Mouse (Mus musculus) limb, embryonic 14.5 days (tissue): ENCODE results near the gene Klf16. TPM values are rescaled to one million over a fixed set of nuclear protein-coding genes. Genes with fewer than 3 reads are reported as not detected.
"Not testable (repeated sequence)": the region's sequence is repeated elsewhere in the genome, so short reads cannot be mapped to it uniquely, and the experiment has no call there.

ENCODE experiments used
- ATAC-seq: fragments of 200-750 bp; cut with Nextera tagmentation; 2 replicates; pipeline ENCODE4 v1.8.0; 2017; ENCODE audit warnings: low read depth, moderate number of reproducible peaks, moderate TSS enrichment; ENCODE audit not compliant: low FRiP score
- DNase-seq: peaks from one replicate; pipeline ENCODE4 v3.0.0-alpha.2; 2015; ENCODE audit warnings: low spot score
- H3K27ac ChIP-seq: fragments of 300-500 bp; sonication (generic); replicated peaks from 2 replicates; pipeline ENCODE4 v1.5.1; 2014; ENCODE audit warnings: low read depth, mild to moderate bottlenecking, low read length, moderate library complexity, mixed read lengths
- H3K27me3 ChIP-seq: fragments of 300-500 bp; sonication (generic); 2 replicates; pipeline ENCODE4 v1.6.1; 2014; ENCODE audit warnings: low read length, mixed read lengths; ENCODE audit not compliant: control insufficient read depth, insufficient read depth
- H3K36me3 ChIP-seq: fragments of 300-500 bp; sonication (generic); 2 replicates; pipeline ENCODE4 v1.6.1; 2014; ENCODE audit warnings: mild to moderate bottlenecking, low read length, moderate library complexity, mixed read lengths; ENCODE audit not compliant: control insufficient read depth, insufficient read depth
- H3K4me1 ChIP-seq: fragments of 300-500 bp; sonication (generic); 2 replicates; pipeline ENCODE4 v1.6.1; 2014; ENCODE audit warnings: antibody characterized with exemption, low read length, mixed read lengths; ENCODE audit not compliant: control insufficient read depth, insufficient read depth
- H3K4me2 ChIP-seq: fragments of 300-500 bp; sonication (generic); replicated peaks from 2 replicates; pipeline ENCODE4 v1.6.1; 2014; ENCODE audit warnings: low read depth, mild to moderate bottlenecking, low read length, moderate library complexity; ENCODE audit not compliant: severe bottlenecking
- H3K4me3 ChIP-seq: fragments of 300-500 bp; sonication (generic); replicated peaks from 2 replicates; pipeline ENCODE4 v1.5.1; 2014; ENCODE audit warnings: low read length
- H3K9ac ChIP-seq: fragments of 300-500 bp; sonication (generic); 2 replicates; pipeline ENCODE4 v1.6.1; 2014; ENCODE audit warnings: mild to moderate bottlenecking, low read depth, low read length, moderate library complexity; ENCODE audit not compliant: severe bottlenecking
- H3K9me3 ChIP-seq: fragments of 300-500 bp; sonication (generic); 2 replicates; pipeline ENCODE4 v1.6.1; 2016; ENCODE audit warnings: low read length; ENCODE audit not compliant: control insufficient read depth
- POLR2A ChIP-seq: fragments of 200-500 bp; IDR thresholded peaks from 2 replicates; pipeline ENCODE4 v1.8.0; 2012; ENCODE audit warnings: inconsistent platforms, mild to moderate bottlenecking, moderate library complexity, borderline replicate concordance; ENCODE audit not compliant: insufficient read depth, insufficient read length; ENCODE audit errors: extremely low read depth
- WGBS: fragments of 180-500 bp; shearing (Covaris S2); extraction: QIAGEN DNeasy Blood & Tissue Kit; methylation state at CpG from one replicate; pipeline ENCODE4 v1.1.7; 2014; 5-methylcytosine and 5-hydroxymethylcytosine counted together
- polyA plus RNA-seq, 2 experiments: library from polyadenylated mRNA; depleted of rRNA in 1 of 2; stranded (reverse) in 1 of 2; unstranded in 1 of 2; fragments of >200 nt; fragmentation: Nextera tagmentation in 1 of 2; extraction: Ambion mirVana in 1 of 2; gene quantifications; 2 replicates each; pipeline versions ENCODE4 v1.2.1 to v1.2.3; 2012 to 2014

Gene Klf16
- polyA plus RNA-seq, 2 experiments, result 11.0 to 18.9 TPM

DNA sequence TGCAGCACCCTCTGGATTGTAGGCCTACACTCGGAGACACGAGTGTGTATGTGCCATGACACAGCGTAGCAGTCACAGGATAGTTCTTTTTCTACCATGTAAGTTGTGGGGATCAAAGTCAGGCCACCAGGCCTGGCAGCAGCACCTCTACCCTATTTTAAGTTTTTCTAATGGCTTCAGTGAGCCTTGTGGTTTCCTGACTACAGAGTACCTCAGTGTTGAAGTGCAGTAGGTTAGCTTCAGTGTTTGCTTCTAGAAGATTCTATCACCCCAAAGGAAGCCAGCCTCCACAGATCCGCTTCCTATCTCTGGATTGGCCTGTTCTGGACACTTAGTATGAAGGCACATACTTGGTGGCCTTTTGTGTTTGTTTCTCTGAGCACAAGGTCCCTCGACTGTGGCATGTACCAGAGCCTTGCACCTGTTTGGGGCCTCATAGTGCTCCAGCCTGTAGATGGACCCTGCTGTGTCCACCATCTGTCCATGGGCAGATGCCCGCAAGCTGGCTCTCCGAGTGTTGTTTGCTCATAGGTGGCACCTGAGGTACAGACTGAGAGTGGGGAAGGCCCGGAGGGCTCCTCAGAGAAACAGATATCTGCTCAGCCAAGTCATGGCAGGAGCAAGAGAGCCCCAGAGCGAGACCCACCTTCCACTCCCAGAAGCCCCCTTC, 33.1 kb upstream of the Klf16 start:
- H3K27me3 ChIP-seq, result no peaks in the 10 kb centered on the region
- H3K4me3 ChIP-seq, result no peak overlapping the region
- no peak for TF ChIP-seq POLR2A
- no peak overlapping the region for H3K4me2 ChIP-seq
- DNase-seq (no peak), ATAC-seq (no peak)
- no peaks in the 10 kb centered on the region for H3K4me1 ChIP-seq
- H3K9me3 ChIP-seq, result no peaks in the 10 kb centered on the region
- peaks cover 87% of the 10 kb centered on the region for H3K36me3 ChIP-seq
- 93% methylated on average over 9 of the region's 9 CpGs for WGBS
- no peak overlapping the region for H3K9ac ChIP-seq
- no peak overlapping the region for H3K27ac ChIP-seq

- no peak overlapping the region for H3K27ac ChIP-seq
- H3K4me2 ChIP-seq, result no peak overlapping the region
- no peaks in the 10 kb centered on the region for H3K27me3 ChIP-seq
- no peak overlapping the region for H3K4me3 ChIP-seq
- ATAC-seq (no peak), DNase-seq (no peak)
- WGBS, result 92% methylated on average over 10 of the region's 10 CpGs
- no peak for TF ChIP-seq POLR2A
- no peaks in the 10 kb centered on the region for H3K4me1 ChIP-seq
- no peak overlapping the region for H3K9ac ChIP-seq
- no peaks in the 10 kb centered on the region for H3K9me3 ChIP-seq
- peaks cover 78% of the 10 kb centered on the region for H3K36me3 ChIP-seq
These were observed 32.3 kb upstream of the Klf16 start for GRCm38 (mm10) chr10:80609269-80609924.

GRCm38 (mm10) chr10:80608435-80608834, 31.3 kb upstream of the Klf16 start:
- H3K9ac ChIP-seq, result no peak overlapping the region
- DNase-seq, result no peak
- WGBS, result 79% methylated on average over 3 of the region's 3 CpGs
- no peak for ATAC-seq
- no peak overlapping the region for H3K4me2 ChIP-seq
- H3K27me3 ChIP-seq, result no peaks in the 10 kb centered on the region
- no peak overlapping the region for H3K4me3 ChIP-seq
- peaks cover 70% of the 10 kb centered on the region for H3K36me3 ChIP-seq
- TF ChIP-seq POLR2A, result no peak
- peaks cover 7% of the 10 kb centered on the region for H3K4me1 ChIP-seq
- H3K9me3 ChIP-seq, result no peaks in the 10 kb centered on the region
- no peak overlapping the region for H3K27ac ChIP-seq

DNA sequence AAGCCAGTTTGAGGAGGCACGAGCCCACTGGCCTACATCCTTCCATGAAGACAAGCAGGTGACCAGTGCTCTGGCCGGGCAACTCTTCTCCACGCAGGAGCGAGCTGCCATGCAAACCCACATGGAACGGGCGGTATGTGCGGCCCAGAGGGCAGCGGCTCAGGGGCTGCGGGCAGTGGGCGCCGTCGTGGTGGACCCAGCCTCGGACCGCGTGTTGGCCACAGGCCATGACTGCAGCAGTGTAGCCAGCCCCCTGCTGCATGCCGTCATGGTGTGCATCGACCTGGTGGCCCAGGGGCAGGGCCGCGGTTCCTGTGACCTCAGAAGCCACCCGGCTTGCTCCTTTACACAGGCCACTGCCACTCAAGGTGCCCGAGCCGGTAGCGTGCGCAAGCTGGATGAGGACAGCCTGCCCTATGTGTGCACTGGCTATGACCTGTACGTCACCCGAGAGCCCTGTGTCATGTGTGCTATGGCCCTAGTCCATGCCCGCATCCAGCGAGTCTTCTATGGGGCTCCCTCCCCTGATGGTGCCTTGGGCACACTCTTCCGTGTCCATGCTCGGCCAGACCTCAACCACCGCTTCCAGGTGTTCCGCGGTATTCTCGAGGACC, 29.7 kb upstream of the Klf16 start:
- peaks cover 11% of the 10 kb centered on the region for H3K4me1 ChIP-seq
- WGBS, result 96% methylated on average over 34 of the region's 34 CpGs
- H3K4me2 ChIP-seq, result no peak overlapping the region
- no peaks in the 10 kb centered on the region for H3K9me3 ChIP-seq
- TF ChIP-seq POLR2A, result no peak
- ATAC-seq (no peak), DNase-seq (no peak)
- no peak overlapping the region for H3K4me3 ChIP-seq
- H3K9ac ChIP-seq, result no peak overlapping the region
- H3K27ac ChIP-seq, result no peak overlapping the region
- H3K27me3 ChIP-seq, result no peaks in the 10 kb centered on the region
- H3K36me3 ChIP-seq, result peaks cover 55% of the 10 kb centered on the region

DNA sequence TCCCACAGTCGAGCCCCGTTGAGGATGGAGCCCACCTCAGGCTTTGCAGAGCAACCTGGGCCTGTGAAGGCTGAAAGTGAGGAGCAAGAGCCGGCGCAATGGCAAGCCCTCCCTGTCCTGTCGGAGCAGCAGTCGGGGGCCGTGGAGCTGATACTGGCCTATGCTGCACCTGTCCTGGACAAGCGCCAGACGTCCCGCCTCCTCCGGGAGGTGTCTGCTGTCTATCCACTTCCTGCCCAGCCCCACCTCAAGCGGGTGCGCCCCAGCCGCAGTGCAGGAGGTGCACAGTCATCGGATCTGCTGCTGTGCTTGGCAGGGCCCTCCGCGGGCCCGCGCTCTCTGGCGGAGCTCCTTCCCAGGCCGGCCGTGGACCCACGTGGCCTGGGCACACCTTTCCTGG, 29.2 kb upstream of the Klf16 start:
- H3K27me3 ChIP-seq, result no peaks in the 10 kb centered on the region
- peaks cover 52% of the 10 kb centered on the region for H3K36me3 ChIP-seq
- no peaks in the 10 kb centered on the region for H3K9me3 ChIP-seq
- WGBS, result 91% methylated on average over 22 of the region's 23 CpGs
- no peak for DNase-seq
- H3K4me3 ChIP-seq, result no peak overlapping the region
- TF ChIP-seq POLR2A, result no peak
- no peak overlapping the region for H3K27ac ChIP-seq
- peaks cover 11% of the 10 kb centered on the region for H3K4me1 ChIP-seq
- H3K4me2 ChIP-seq, result no peak overlapping the region
- no peak overlapping the region for H3K9ac ChIP-seq
- no peak for ATAC-seq

- H3K9me3 ChIP-seq, ATAC-seq, DNase-seq, H3K27me3 ChIP-seq, H3K4me2 ChIP-seq, H3K9ac ChIP-seq, H3K27ac ChIP-seq, H3K4me3 ChIP-seq: not testable (repeated sequence)
- WGBS, result 73% methylated on average over 4 of the region's 4 CpGs
- Histone ChIP-seq H3K4me1 (peaks cover 11% of the 10 kb centered on the region), H3K36me3 (peaks cover 47% of the 10 kb centered on the region)
These were observed 28.6 kb upstream of the Klf16 start, which contains the start of gene Gm49322 for GRCm38 (mm10) chr10:80605721-80606120. TSS of gene Gm49322 (plus strand) at chr10:80606021.
